Mouse (Mus musculus) ZHBTc4 (cell line): ENCODE results near the gene Pdlim7.
A peak's percentile ranks its signal among the peaks of the same experiment; 100 is the strongest.

ENCODE experiments used
- DNase-seq: peaks from one replicate; pipeline ENCODE4 v3.0.0-alpha.2; 2011; ENCODE audit warnings: low read depth, low spot score

The Pdlim7 gene

GRCm38 (mm10) chr13:55513111-55513748, at the start of gene Pdlim7:
TSS of gene Pdlim7 (minus strand) at chr13:55513676.
- peak; percentile 92 for DNase-seq

GRCm38 (mm10) chr13:55557499-55557898, 44.0 kb upstream of the Pdlim7 start:
- DNase-seq = no peak

- no peak for DNase-seq
Measured at GRCm38 (mm10) chr13:55555921-55556320, 42.4 kb upstream of the Pdlim7 start.

GRCm38 (mm10) chr13:55549061-55549460, 35.6 kb upstream of the Pdlim7 start:
- no peak for DNase-seq

- DNase-seq = no peak
Measured at GRCm38 (mm10) chr13:55548426-55548825, 35.0 kb upstream of the Pdlim7 start.

- no peak for DNase-seq
Measured at GRCm38 (mm10) chr13:55547916-55548315, 34.4 kb upstream of the Pdlim7 start.

- no peak for DNase-seq
Measured at GRCm38 (mm10) chr13:55544792-55545191, 31.3 kb upstream of the Pdlim7 start.

- DNase-seq = no peak
Measured at GRCm38 (mm10) chr13:55543447-55543846, 30.0 kb upstream of the Pdlim7 start.

- no peak for DNase-seq
Measured at GRCm38 (mm10) chr13:55542891-55543290, 29.4 kb upstream of the Pdlim7 start.

- no peak for DNase-seq
Measured at GRCm38 (mm10) chr13:55540933-55541332, 27.5 kb upstream of the Pdlim7 start.

- DNase-seq = peak; percentile 100
Measured at GRCm38 (mm10) chr13:55536194-55537175, 23.0 kb upstream of the Pdlim7 start, which contains the start of gene Ddx41. TSS of gene Ddx41 (minus strand) at chr13:55536658.

- no peak for DNase-seq
Measured at GRCm38 (mm10) chr13:55535796-55536193, 22.3 kb upstream of the Pdlim7 start.

- no peak for DNase-seq
Measured at GRCm38 (mm10) chr13:55535191-55535590, 21.7 kb upstream of the Pdlim7 start.

GRCm38 (mm10) chr13:55529198-55529915, 15.9 kb upstream of the Pdlim7 start, which contains the start of gene Dok3:
TSS of gene Dok3 (minus strand) at chr13:55529296.
- DNase-seq = no peak

GRCm38 (mm10) chr13:55527834-55528772, 14.6 kb upstream of the Pdlim7 start:
- DNase-seq = no peak

- no peak for DNase-seq
Measured at GRCm38 (mm10) chr13:55527212-55527611, 13.7 kb upstream of the Pdlim7 start.

GRCm38 (mm10) chr13:55525733-55526553, 12.5 kb upstream of the Pdlim7 start:
- DNase-seq = no peak

GRCm38 (mm10) chr13:55523951-55524600, 10.6 kb upstream of the Pdlim7 start:
- DNase-seq = no peak

- DNase-seq = no peak
Measured at GRCm38 (mm10) chr13:55523278-55523677, 9.8 kb upstream of the Pdlim7 start.
